Mouse (Mus musculus): ENCODE measurements around the gene Wapl.

The Wapl gene

GRCm38 (mm10) chr14:34684989-34685388 lies 11.3 kb downstream of the Wapl start:
- in situ Hi-C loops (cut with MboI; ENCODE audit: unreplicated experiment in 2 of 2) = no loop called here

DNA sequence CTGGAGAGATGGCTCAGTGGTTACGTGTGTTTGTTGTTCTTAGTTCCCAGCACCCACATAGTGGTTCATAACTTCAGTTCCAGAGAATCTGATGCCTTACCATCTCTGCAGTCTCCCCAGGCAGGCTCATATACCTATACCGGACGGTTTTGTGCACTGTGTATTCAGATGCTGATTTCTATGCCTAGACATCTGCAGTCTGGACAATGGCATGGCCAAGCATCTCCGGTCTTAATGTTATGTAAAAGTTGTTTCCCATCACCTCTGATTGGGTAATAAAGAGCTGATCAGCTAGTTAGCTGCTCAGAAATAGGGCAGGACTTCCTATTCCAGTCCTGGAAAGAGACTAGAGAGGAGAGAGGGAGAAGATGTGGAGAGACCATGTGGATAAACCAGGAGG lies 20.2 kb downstream of the Wapl start:
- in situ Hi-C loops (cut with MboI; ENCODE audit: unreplicated experiment in 2 of 2) = no loop called here

DNA sequence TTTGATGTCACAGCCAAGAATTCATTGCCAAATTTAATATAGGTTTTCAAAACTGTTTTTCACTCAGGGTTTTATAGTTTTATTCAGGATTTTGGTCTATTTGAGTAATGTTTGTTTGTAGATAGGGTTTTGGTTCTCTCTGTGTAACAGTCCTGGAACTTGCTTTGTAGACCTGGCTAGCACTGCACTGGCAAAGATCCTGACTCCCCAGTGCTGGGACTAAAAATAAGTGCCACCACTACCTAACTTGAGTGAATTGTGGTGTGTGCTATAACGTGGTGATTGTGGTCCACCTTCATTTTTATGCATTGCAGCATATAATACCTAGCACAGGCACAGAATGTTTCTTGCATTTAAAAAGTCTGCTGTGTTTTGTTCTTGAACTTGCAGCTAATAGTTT lies 23.6 kb downstream of the Wapl start:
- in situ Hi-C loops (cut with MboI; ENCODE audit: unreplicated experiment in 2 of 2) = no loop called here

- in situ Hi-C loops (cut with MboI; ENCODE audit: unreplicated experiment in 2 of 2) = no loop called here
Observed at GRCm38 (mm10) chr14:34710209-34710608, 36.5 kb downstream of the Wapl start.

DNA sequence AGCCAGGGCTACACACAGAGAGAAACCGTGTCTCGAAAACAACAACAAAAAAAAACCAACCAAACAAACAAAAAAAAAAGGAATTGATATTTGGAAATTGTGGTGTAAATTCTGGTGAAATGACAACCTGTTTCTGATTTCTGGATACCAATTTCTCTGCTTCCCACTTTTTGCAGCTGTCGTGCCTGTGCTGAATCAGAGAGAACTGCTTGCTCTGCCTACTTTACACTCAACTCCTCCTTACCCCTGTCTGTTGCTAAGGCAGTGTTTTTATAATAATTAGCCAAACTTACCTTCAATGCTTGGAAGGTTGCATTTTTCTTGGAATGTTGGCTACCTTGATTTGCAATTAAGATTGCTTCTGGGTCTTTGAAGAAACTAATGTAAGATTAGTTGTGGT lies 38.3 kb downstream of the Wapl start:
- in situ Hi-C loops (cut with MboI; ENCODE audit: unreplicated experiment in 2 of 2) = no loop called here

DNA sequence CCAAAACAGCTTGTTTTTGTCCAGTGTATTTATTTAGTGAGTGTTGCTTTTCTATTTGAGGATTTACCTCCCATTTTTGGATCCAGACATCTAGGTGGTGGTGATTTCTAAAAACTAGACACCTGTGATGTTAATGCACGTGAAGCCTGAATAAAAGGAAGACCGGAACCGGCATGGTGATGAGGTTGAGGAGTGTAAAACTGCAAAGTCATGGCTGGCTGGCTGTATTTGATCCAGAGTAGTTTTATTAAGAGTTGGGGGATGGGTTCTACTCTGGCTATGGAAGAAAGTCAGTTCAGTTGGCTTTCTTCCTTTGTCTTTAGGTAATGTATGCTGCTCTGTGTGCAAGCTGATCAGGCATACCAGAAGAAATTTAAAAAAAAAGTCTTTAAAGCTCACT lies 39.1 kb downstream of the Wapl start:
- in situ Hi-C loops (cut with MboI; ENCODE audit: unreplicated experiment in 2 of 2) = no loop called here

DNA sequence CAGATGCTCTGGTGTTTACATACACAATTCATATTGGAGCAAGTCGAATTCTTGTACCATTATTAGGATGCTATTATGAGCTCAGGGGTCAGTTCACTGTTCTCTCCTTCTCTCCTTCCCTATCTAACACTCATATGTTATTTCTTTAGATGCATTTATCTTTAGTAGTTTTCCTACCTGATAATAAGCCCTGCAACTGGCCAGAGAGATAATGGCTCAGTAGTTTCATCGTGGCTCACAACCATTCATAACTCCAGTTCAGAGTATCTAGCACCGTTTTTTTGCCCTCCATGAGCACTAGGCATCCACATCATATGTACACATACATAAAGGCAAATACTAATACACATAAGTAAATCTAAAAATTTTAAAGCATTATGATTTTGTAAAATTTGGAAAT lies 44.4 kb downstream of the Wapl start:
- in situ Hi-C loops (cut with MboI; ENCODE audit: unreplicated experiment in 2 of 2) = no loop called here

DNA sequence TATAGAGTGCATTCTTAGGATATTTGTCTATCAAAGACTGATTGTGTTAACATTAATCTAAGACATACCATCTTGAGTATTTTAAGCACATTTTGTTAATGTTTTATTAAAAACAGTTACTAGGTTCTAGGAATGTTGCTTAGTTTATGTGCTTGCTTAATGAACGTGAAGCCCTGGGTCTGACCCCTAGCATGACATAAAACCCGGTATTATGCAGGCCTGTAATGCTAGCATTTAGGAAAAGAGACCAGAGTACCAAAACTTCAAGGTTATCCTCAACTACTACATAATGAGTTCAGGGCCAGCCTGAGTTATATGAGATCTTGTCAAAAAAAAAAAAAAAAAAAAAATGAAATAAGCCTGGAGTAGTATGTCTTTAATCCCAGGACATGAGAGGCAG lies 54.0 kb downstream of the Wapl start:
- in situ Hi-C loops (cut with MboI; ENCODE audit: unreplicated experiment in 2 of 2) = no loop called here

DNA sequence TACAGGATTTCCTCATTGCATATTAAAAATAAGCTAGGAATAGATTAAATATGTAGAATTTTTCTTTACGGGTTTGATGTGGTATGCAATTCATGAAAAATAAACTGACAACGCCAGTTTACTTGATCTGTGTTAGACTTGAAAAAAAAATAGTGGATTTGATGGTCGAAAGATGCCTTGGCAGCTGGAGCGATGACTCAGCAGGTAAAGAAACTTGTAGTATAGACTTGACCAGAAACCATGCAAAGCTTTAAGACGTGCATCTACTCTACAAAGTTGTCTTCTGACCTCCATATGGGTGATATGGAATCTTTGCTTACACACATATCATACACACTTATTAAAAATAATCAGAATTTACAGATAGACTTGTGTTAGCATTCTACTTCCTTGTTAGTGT lies 61.7 kb downstream of the Wapl start:
- in situ Hi-C loops (cut with MboI; ENCODE audit: unreplicated experiment in 2 of 2) = no loop called here

- in situ Hi-C loops (cut with MboI; ENCODE audit: unreplicated experiment in 2 of 2) = no loop called here
Observed at GRCm38 (mm10) chr14:34745401-34745800, 71.7 kb downstream of the Wapl start.

DNA sequence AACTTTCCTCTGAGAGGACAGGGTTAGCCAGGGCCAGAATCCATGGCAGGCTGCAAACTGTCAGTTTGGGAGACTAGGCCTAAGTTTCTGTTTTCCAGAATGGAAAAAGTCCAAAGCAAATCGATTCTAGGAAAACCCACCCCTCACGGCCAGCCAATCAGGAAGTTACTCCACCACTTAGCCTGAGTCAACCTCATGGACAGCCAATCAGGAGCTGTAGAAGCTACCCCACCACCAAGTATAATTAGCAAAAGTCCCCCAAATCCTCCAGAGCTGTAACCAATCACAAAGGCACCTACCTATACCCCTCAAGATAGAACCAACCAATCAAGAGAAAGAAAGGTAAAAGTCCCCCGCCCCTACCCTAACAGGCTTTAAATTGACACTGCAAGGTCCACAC lies 82.0 kb downstream of the Wapl start:
- in situ Hi-C loops (cut with MboI; ENCODE audit: unreplicated experiment in 2 of 2) = loop anchor here in 1 of 2 experiments (25.0 kb wide), 1 partner anchor 468 kb away; no protein-coding TSS in a partner anchor

GRCm38 (mm10) chr14:34759938-34760337 lies 86.2 kb downstream of the Wapl start:
- in situ Hi-C loops (cut with MboI; ENCODE audit: unreplicated experiment in 2 of 2) = loop anchor here (5.0 to 25.0 kb wide), 3 partner anchors 83 to 473 kb away; partner anchors contain the start of gene Wapl (in 1 of the 2)

DNA sequence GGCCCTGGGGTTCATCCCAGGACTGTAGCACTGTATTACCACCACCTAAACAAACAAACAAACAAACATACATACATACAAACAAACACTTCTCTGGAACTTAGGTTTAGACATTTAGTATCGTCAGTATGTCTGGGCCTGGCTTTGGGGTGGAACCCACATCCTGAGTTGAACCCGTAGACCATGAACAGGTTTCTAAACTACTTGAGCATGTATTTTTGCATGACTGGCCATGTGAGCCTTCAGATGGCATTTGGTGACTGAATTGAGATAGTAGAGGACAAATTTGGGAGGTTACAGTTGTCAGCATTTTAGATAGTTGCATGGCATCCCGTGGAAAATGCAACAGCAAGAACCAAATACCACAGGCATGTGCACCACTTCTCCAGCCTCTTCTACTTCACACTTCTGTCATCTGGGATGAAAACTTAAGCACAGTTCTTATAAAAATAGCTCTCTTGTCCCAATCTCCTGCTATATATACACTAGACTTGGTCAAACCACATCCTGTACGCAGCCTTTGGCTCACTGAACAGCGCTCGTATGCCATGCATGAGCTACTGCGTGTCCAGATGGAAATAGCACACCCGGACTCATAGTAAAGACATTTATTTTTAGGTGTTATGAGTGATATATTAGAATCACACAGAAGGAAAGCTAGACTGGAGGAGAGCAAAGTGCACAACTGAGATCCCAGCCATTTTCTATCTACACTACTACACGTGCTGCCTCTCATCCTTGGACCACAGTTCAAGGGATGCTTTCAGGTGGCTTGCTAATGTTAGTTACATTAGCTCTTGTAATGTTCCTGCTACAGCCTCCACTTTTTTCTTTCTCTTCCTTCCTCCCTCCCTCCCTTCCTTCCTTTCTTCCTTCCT lies 87.6 kb downstream of the Wapl start:
- in situ Hi-C loops (cut with MboI; ENCODE audit: unreplicated experiment in 2 of 2) = loop anchor here (5.0 to 25.0 kb wide), 3 partner anchors 84 to 474 kb away; partner anchors contain the start of gene Wapl (in 1 of the 2)

DNA sequence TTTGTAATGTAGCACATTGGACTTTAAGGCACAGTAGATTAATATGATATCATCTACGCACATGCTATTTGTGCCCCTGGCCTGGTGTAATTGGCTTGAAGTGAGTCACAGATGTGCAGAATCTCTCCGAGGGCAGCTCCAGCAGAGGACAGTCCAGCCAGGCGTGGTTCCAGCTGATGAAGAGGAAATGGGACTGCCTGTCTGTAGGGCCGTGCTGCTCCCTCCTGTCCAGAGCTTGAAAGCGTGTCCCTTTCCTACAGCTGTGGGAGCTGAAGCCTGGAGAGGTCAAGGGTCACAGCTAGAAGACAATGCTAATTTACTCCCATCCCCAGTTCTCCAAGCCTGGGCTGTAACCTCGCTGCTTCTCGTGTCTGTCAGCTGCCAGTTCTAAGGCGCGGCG lies 89.0 kb downstream of the Wapl start:
- in situ Hi-C loops (cut with MboI; ENCODE audit: unreplicated experiment in 2 of 2) = loop anchor here (5.0 to 25.0 kb wide), 3 partner anchors 85 to 475 kb away; partner anchors contain the start of gene Wapl (in 1 of the 2)

DNA sequence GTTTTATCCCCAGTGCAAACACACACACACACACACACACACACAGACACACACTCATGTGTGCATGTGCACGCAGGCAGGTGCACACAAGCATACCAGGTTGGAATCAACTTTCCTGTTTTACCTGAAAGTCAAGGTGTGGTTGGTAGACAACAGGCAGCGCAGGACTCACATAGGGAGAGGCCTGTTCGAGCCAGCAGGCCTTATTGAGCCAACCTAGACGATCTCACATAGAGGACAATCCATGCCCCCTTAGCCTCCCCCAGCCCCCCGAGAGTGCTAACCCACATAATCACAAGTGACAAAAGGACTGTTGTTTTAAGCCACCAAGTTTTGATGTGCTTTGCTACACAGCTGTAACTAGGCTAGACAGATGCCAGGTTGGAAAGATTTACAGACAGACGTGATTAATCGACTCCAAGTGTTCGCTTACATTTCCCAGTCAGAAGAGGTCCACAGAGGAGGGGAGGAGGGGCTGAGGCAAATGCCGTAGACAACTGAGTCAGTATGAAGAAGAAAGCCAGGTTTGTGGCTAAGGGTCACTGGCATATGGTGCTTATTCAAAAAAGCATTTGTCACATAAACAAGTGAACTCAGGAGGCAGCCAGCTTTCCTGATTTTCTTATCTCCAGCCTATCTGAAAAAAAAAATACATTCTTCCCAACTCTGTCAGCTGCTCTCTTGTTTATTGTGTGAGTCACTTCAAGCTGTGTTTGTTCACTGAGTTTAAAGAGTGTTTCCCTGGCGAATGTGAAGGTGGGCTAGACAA lies 90.2 kb downstream of the Wapl start:
- in situ Hi-C loops (cut with MboI; ENCODE audit: unreplicated experiment in 2 of 2) = loop anchor here (5.0 to 25.0 kb wide), 3 partner anchors 87 to 477 kb away; partner anchors contain the start of gene Wapl (in 1 of the 2)

DNA sequence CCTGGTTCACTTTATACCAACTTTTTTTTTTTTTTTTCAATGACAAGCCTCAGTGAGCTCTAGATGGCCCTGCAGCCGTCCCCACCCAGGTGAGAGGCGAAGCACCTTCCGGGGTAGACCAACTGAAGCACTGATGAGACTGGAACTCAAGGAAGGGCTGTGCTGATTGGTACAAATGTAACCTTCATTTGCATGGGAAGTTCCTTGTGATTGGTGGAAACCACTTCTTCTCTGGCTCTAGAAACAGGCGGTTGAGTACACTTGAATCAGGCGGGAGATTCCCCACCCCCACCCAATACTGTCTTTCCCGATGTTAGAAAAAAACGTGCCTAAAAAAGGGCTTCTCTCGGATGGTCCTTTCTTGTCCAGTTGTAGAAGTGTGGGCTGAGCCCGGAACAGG lies 91.2 kb downstream of the Wapl start:
- in situ Hi-C loops (cut with MboI; ENCODE audit: unreplicated experiment in 2 of 2) = loop anchor here (5.0 to 25.0 kb wide), 3 partner anchors 88 to 478 kb away; partner anchors contain the start of gene Wapl (in 1 of the 2)

DNA sequence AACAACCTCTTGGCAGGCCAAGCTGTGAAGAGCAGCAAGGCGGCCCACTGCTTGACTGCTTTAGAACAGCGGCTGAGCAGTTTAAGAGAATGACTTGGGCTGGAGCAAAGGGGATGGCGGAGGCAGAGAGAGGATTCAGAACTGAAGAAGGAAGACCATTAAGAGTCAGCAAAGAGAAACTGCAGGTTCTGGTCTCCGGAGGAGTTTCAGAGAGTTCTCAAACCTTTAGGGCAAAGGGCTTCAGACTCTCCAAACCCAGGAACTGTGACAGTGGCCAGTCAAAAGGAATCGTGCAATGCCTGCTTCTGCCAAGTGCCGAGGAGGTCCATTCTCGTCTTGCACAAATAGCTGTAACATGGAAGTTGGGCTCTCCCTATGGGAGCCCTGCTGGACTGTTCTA lies 91.7 kb downstream of the Wapl start:
- in situ Hi-C loops (cut with MboI; ENCODE audit: unreplicated experiment in 2 of 2) = loop anchor here in 1 of 2 experiments (25.0 kb wide), 1 partner anchor 478 kb away; no protein-coding TSS in a partner anchor

GRCm38 (mm10) chr14:34766181-34766580 lies 92.5 kb downstream of the Wapl start:
- in situ Hi-C loops (cut with MboI; ENCODE audit: unreplicated experiment in 2 of 2) = loop anchor here in 1 of 2 experiments (25.0 kb wide), 1 partner anchor 479 kb away; no protein-coding TSS in a partner anchor

DNA sequence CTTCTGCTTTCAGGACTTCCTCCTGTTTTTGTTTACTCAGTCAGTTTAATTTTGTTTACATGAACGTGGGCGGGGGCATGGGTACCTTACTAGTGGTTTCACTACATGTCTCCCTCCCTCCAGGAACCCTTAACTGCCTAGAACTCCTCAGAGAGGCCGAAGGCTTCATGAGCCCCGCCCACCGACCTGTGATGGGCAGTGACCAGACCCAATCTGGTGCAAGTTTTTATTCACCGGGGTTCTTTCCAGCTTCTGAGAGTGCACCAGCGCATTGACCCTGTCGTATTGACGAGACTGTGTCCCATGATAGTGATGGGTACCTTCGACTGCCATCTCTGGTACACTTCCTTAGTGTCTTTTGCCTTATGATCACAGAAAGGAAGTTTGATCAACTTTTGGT lies 94.6 kb downstream of the Wapl start:
- in situ Hi-C loops (cut with MboI; ENCODE audit: unreplicated experiment in 2 of 2) = loop anchor here in 1 of 2 experiments (25.0 kb wide), 1 partner anchor 481 kb away; no protein-coding TSS in a partner anchor

GRCm38 (mm10) chr14:34769021-34769566 lies 95.4 kb downstream of the Wapl start:
- in situ Hi-C loops (cut with MboI; ENCODE audit: unreplicated experiment in 2 of 2) = loop anchor here in 1 of 2 experiments (25.0 kb wide), 1 partner anchor 482 kb away; no protein-coding TSS in a partner anchor

All from v-Abl transformed pro-B cells (cell line).